In the genomic region with DNA sequence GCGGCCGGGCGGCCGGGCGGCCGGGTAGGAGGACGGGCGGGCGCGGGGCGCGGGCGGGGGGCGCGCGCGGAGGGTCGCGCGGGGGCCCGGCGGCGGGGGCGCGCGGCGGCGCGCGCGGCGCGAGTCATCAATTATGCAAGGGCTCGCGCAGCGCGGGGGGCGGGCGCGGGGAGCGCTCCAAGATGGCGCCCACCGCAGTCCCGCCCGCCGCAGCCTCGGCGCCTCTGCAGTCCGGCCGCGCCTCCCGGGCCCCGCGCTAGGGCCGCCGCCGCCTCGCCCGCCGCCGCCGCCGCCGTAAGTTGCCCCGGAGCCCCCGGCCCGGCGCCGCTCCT, we compare ENCODE assay signal across 8 mouse cellular contexts. TPM values are rescaled to one million over a fixed set of nuclear protein-coding genes. Genes with fewer than 3 reads are reported as not detected.
DNase-seq lines count a peak whose midpoint lies in the region; ATAC-seq and TF ChIP-seq lines count a peak whose summit lies in the region.

No protein-coding gene starts in this region.

- no peaks in the 10 kb centered on the region for H3K9me3 ChIP-seq in ES-Bruce4 (replicated peaks; ENCODE audit: control insufficient read depth, insufficient read depth, low read length, poor library complexity, severe bottlenecking)
- H3K9me3 ChIP-seq in hindbrain, embryonic 12.5 days (replicated peaks) = no peaks in the 10 kb centered on the region

- no peak for TF ChIP-seq POLR2A in ES-Bruce4 (IDR thresholded peaks at IDR 0.05; ENCODE audit: insufficient read depth, low read length)

- H3K9ac ChIP-seq in ES-Bruce4 (ENCODE audit: low read depth, poor library complexity, severe bottlenecking) = peak overlapping the region; percentile 99
- H3K9ac ChIP-seq in hindbrain, embryonic 12.5 days = peak overlapping the region; percentile 96

- WGBS in hindbrain, embryonic 12.5 days = 2% methylated on average over 21 of the region's 69 CpGs

- H3K4me2 ChIP-seq in hindbrain, embryonic 12.5 days (replicated peaks) = peak overlapping the region; percentile 92

- H3K36me3 ChIP-seq in ES-Bruce4 (ENCODE audit: control insufficient read depth, insufficient read depth, low read length, poor library complexity, severe bottlenecking) = no peaks in the 10 kb centered on the region
- no peaks in the 10 kb centered on the region for H3K36me3 ChIP-seq in hindbrain, embryonic 12.5 days

- peak overlapping the region; percentile 59 for H3K4me3 ChIP-seq in gastrocnemius, adult 2 months
- peak overlapping the region; percentile 96 for H3K4me3 ChIP-seq in ES-Bruce4 (ENCODE audit: low read depth, low read length)
- peak overlapping the region; percentile 90 for H3K4me3 ChIP-seq in hindbrain, embryonic 12.5 days

- no peak for TF ChIP-seq CTCF in gastrocnemius, adult 2 months (IDR thresholded peaks at IDR 0.05)
- TF ChIP-seq CTCF in ES-Bruce4 (IDR thresholded peaks at IDR 0.05; ENCODE audit: low read depth, low read length) = no peak

- ATAC-seq in hindbrain, embryonic 12.5 days (ENCODE audit: low FRiP score) = peak; percentile 68

- 0 out of 2 replicates have a peak, but pooled peaks cover 4% of the 10 kb centered on the region for H3K27me3 ChIP-seq in ES-Bruce4 (ENCODE audit: control insufficient read depth, insufficient read depth, low read length, poor library complexity, severe bottlenecking)
- H3K27me3 ChIP-seq in hindbrain, embryonic 12.5 days = peaks cover 24% of the 10 kb centered on the region

- DNase-seq in gastrocnemius, adult 2 months = no peak
- DNase-seq in gastrocnemius, adult 8-10 months (ENCODE audit: low spot score in 2 of 2) = no peak
- DNase-seq in cerebellum, postnatal 25 days = peak; percentile 86 to 93
- peak; percentile 23 for DNase-seq in liver
- peak; percentile 80 for DNase-seq in right cerebral cortex, postnatal 14 days
- DNase-seq in spleen, postnatal 36 days (ENCODE audit: low spot score in 2 of 2) = no peak

- TF ChIP-seq EP300 in ES-Bruce4 (IDR thresholded peaks at IDR 0.05; ENCODE audit: insufficient read depth, low read depth, low read length) = no peak

- intact Hi-C loops in gastrocnemius, adult 2 months (cut with DNase I) = no loop called here

- H3K27ac ChIP-seq in gastrocnemius, adult 2 months = no peak overlapping the region
- H3K27ac ChIP-seq in ES-Bruce4 (ENCODE audit: insufficient read depth, low read length) = no peak overlapping the region
- H3K27ac ChIP-seq in hindbrain, embryonic 12.5 days = peak overlapping the region; percentile 88

- peaks cover 1% of the 10 kb centered on the region for H3K4me1 ChIP-seq in ES-Bruce4 (ENCODE audit: control insufficient read depth, insufficient read depth, low read length)
- peaks cover 24% of the 10 kb centered on the region for H3K4me1 ChIP-seq in hindbrain, embryonic 12.5 days

RNA-seq across cellular contexts. Expression of a gene that starts 1.1 kb away (rescaled TPM):
- under 1 TPM; 0.03 to 0.14 TPM for total RNA-seq in gastrocnemius, adult 2 months (2021)
- total RNA-seq in gastrocnemius, adult 8-10 months (2022) = under 1 TPM in 3 of 4 experiments, not detected in 1; 0.12 to 0.22 (median 0.20) TPM
- polyA plus RNA-seq in ES-Bruce4 (2011; ENCODE audit: insufficient read depth, insufficient read length, low read depth, missing spikeins) = 7.0 and 8.9 TPM in 2 replicates
- 19.2 and 20.2 TPM in 2 replicates for polyA plus RNA-seq in hindbrain, embryonic 12.5 days (2016; fragmentation: Nextera tagmentation; extraction: Ambion mirVana)

Comparison
In these comparisons a context has a peak if more than half of its experiments do, and no peak if none do; other contexts are left out.
1. DNase-seq: peak in cerebellum, postnatal 25 days (2 of 2), liver (single experiment) and right cerebral cortex, postnatal 14 days (single experiment); none in gastrocnemius, adult 2 months (single experiment), gastrocnemius, adult 8-10 months (0 of 2) and spleen, postnatal 36 days (0 of 2).
2. Peak in every context shown above with its lines, with median percentiles within 50 percentile points of each other: H3K4me3 ChIP-seq.